Mouse (Mus musculus): Measurements from ENCODE around the gene Pou2f1. TPM values are rescaled to one million over a fixed set of nuclear protein-coding genes. Genes with fewer than 3 reads are reported as not detected.

The Pou2f1 gene
- polyA plus RNA-seq, 1 experiment from 2014 or later, result 35.0 TPM

DNA sequence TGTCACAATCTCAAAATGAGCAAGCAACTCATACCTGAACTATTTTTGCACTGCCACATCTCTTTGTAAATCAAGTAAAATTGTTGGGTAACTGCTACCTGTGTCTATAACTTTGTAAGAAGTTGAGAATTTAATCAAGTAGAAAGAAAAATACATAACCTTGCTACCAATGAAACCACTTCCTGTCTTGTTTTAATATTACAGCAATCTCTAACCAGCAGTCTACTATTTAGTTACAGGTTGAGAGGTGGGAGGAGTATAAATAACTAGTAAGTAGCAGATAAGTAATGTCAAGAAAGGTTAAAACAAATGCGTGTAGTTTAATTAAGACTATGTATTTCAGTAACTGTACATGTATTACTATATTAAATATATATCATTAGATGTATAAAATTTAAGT is 7.6 kb upstream of the Pou2f1 start:
- DNase-seq (ENCODE audit: low spot score), result no peak
- no peak overlapping the region for H3K4me3 ChIP-seq (ENCODE audit: low read depth, low read length)
- H3K36me3 ChIP-seq (ENCODE audit: control insufficient read depth, insufficient read depth, low read length), result no peaks in the 10 kb centered on the region
- H3K27me3 ChIP-seq (ENCODE audit: control insufficient read depth, insufficient read depth, low read length), result no peaks in the 10 kb centered on the region
- ATAC-seq (replicated peaks; ENCODE audit: low FRiP score), result no peak
- no peak overlapping the region for H3K27ac ChIP-seq (ENCODE audit: low read depth, low read length)
- H3K4me2 ChIP-seq (ENCODE audit: low read depth, low read length, severe bottlenecking), result no peak overlapping the region
- no peak overlapping the region for H3K9ac ChIP-seq (ENCODE audit: low read length)
- H3K4me1 ChIP-seq (replicated peaks; ENCODE audit: control insufficient read depth, insufficient read depth, low read length), result no peaks in the 10 kb centered on the region
- H3K9me3 ChIP-seq (ENCODE audit: control insufficient read depth, low read length), result no peaks in the 10 kb centered on the region
- 94% methylated on average over 1 of the region's 1 CpGs for WGBS

DNA sequence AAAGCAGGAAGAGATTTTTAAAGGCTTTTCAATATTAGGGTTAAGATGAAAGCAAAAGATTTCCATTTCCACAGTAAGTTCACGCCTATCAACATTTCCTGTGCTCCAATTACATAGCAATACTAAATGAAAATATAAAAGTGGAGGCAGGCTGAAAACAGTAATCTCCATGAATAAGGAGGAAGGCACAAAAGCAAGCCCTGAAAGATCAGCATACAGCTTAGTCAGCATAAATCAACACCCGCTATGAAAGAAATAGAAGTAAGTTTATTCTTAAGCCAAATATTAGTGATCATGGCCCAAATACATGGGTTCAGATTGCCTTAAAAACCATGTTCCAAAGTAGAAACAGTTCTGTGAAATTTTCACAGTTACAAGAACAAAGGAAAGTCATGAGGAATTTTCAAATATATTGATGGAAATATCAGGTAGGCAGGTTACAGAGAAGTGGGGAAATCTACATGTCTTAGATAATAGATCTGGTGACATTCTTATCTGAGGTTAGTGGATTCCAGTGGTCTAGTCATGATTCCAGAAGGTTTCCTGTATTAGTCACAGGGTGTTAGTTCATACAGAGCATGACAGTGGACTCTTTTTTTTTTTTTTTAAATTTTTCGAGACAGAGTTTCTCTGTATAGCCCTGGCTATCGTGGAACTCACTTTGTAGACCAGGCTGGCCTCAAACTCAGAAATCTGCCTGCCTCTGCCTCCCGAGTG is 6.3 kb upstream of the Pou2f1 start:
- Histone ChIP-seq H3K9me3 (ENCODE audit: control insufficient read depth, low read length) (no peaks in the 10 kb centered on the region), H3K27ac (ENCODE audit: low read depth, low read length) (no peak overlapping the region), H3K36me3 (ENCODE audit: control insufficient read depth, insufficient read depth, low read length) (no peaks in the 10 kb centered on the region), H3K4me2 (ENCODE audit: low read depth, low read length, severe bottlenecking) (no peak overlapping the region), H3K9ac (ENCODE audit: low read length) (no peak overlapping the region), H3K4me1 (replicated peaks; ENCODE audit: control insufficient read depth, insufficient read depth, low read length) (no peaks in the 10 kb centered on the region), H3K4me3 (ENCODE audit: low read depth, low read length) (no peak overlapping the region), H3K27me3 (ENCODE audit: control insufficient read depth, insufficient read depth, low read length) (no peaks in the 10 kb centered on the region)
- DNase-seq (ENCODE audit: low spot score), result no peak
- no peak for ATAC-seq (replicated peaks; ENCODE audit: low FRiP score)
- 86% methylated on average over 5 of the region's 5 CpGs for WGBS

DNA sequence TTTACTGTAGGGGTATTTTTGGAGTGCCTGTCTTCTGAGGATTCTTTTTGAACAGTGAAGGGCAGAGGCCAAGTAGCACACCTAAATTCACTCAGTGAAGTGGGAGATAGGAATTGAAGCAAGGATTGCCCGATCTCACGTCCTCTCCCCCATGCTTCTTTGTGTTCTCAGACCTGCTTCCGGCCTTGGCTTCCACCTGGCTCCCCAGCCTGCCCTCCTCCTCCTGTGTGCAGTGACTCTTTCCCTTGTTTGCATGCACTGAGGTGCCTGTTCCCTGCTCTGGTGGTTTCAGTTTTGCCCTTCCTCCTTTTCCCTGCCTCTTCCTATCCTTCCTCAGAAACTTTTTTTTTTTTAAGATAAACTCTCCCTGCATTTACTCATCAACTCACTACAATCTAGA is 4.5 kb upstream of the Pou2f1 start:
- Histone ChIP-seq H3K4me2 (ENCODE audit: low read depth, low read length, severe bottlenecking) (no peak overlapping the region), H3K9ac (ENCODE audit: low read length) (no peak overlapping the region), H3K27me3 (ENCODE audit: control insufficient read depth, insufficient read depth, low read length) (no peaks in the 10 kb centered on the region), H3K4me3 (ENCODE audit: low read depth, low read length) (no peak overlapping the region), H3K9me3 (ENCODE audit: control insufficient read depth, low read length) (no peaks in the 10 kb centered on the region), H3K4me1 (replicated peaks; ENCODE audit: control insufficient read depth, insufficient read depth, low read length) (no peaks in the 10 kb centered on the region), H3K36me3 (ENCODE audit: control insufficient read depth, insufficient read depth, low read length) (no peaks in the 10 kb centered on the region), H3K27ac (ENCODE audit: low read depth, low read length) (no peak overlapping the region)
- WGBS, result 79% methylated on average over 3 of the region's 3 CpGs
- DNase-seq (ENCODE audit: low spot score) (no peak), ATAC-seq (replicated peaks; ENCODE audit: low FRiP score) (no peak)

DNA sequence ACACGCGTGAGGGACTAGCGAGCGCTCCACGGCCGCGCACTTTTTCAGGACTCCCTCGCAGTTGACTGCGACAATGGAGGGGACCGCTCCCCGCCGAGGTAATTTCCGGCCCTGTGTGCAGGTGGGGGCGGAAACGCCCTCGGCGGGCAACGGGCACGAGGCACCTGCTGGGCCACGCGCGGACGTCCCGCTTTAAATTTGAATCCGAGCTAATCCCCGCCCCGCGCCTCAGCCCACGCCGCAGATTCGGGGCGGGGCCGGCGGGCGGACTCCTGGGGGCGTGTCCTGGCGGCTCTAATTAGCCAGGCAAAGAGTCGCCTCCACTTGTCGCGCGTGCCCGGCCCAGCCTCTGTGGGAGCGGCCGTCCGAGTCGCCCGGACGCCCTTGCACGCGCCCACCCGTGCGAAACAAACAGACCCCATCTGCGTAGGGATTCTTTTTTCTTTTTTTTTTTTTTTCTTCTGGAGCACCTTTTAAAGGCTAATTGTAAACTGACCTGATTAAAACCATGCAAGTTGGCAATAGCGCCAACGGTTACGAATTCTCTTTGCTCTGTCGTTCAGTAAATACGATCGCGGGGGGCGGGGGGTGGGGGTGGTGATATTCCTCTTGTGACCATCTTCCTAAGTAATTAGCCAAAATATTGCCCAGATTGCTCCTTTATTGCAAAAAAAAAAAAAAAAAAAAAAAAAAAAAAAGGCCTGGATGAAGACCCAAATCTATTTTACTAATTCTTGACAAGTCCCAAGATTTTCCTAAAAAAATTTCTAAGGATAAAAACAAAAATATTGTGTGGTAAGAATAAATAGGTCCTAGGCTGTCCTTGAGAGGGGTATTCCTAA is 924 bp upstream of the Pou2f1 start:
- Histone ChIP-seq H3K27me3 (ENCODE audit: control insufficient read depth, insufficient read depth, low read length) (no peaks in the 10 kb centered on the region), H3K9me3 (ENCODE audit: control insufficient read depth, low read length) (no peaks in the 10 kb centered on the region), H3K27ac (ENCODE audit: low read depth, low read length) (peak overlapping the region; percentile 86), H3K36me3 (ENCODE audit: control insufficient read depth, insufficient read depth, low read length) (no peaks in the 10 kb centered on the region), H3K4me2 (ENCODE audit: low read depth, low read length, severe bottlenecking) (peak overlapping the region; percentile 67), H3K4me3 (ENCODE audit: low read depth, low read length) (peak overlapping the region; percentile 60), H3K9ac (ENCODE audit: low read length) (peak overlapping the region; percentile 54), H3K4me1 (replicated peaks; ENCODE audit: control insufficient read depth, insufficient read depth, low read length) (peaks cover 11% of the 10 kb centered on the region; the same call in 1 of the 2 replicates)
- WGBS, result under 1% methylated on average over 59 of the region's 61 CpGs
- DNase-seq (ENCODE audit: low spot score), result peak; percentile 95
- peak; percentile 85 for ATAC-seq (replicated peaks; ENCODE audit: low FRiP score)

DNA sequence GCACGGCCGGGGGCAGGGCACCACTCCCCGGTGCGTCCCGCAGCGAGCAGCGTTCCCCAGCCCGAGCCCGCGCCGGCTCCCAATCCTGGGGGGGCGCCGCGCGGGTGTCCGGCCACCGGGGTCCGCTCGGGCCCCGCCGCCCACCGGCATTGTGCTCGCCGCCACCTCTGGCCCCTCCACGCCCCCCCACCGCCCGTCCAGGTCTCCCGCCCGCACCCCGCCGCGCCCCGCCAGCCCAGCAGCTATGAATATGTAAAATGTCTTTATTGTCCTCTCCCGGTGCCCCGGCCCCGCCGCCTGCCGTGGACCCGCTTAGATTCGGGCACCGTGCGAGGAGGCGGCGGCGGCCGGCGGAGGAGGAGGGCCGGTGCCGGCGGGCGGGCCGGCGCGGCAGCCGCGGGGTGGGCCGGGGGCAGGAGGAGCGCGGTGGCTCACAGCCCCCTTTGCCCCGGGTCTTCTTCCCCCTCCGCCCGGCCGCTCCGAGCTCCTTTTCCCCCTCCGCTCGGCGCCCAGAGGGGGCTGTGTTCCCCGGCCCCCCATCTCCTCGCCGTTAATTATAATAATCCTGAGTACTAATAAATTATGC is 481 bp downstream of the Pou2f1 start:
- Histone ChIP-seq H3K4me3 (ENCODE audit: low read depth, low read length) (peak overlapping the region; percentile 71), H3K4me2 (ENCODE audit: low read depth, low read length, severe bottlenecking) (peak overlapping the region; percentile 49), H3K9ac (ENCODE audit: low read length) (peak overlapping the region; percentile 98), H3K27ac (ENCODE audit: low read depth, low read length) (peak overlapping the region; percentile 89), H3K36me3 (ENCODE audit: control insufficient read depth, insufficient read depth, low read length) (no peaks in the 10 kb centered on the region), H3K9me3 (ENCODE audit: control insufficient read depth, low read length) (no peaks in the 10 kb centered on the region), H3K4me1 (replicated peaks; ENCODE audit: control insufficient read depth, insufficient read depth, low read length) (peaks cover 11% of the 10 kb centered on the region; the same call in 1 of the 2 replicates), H3K27me3 (ENCODE audit: control insufficient read depth, insufficient read depth, low read length) (no peaks in the 10 kb centered on the region)
- peak; percentile 42 for ATAC-seq (replicated peaks; ENCODE audit: low FRiP score)
- WGBS, result under 1% methylated on average over 44 of the region's 70 CpGs
- DNase-seq (ENCODE audit: low spot score), result peak; percentile 85

DNA sequence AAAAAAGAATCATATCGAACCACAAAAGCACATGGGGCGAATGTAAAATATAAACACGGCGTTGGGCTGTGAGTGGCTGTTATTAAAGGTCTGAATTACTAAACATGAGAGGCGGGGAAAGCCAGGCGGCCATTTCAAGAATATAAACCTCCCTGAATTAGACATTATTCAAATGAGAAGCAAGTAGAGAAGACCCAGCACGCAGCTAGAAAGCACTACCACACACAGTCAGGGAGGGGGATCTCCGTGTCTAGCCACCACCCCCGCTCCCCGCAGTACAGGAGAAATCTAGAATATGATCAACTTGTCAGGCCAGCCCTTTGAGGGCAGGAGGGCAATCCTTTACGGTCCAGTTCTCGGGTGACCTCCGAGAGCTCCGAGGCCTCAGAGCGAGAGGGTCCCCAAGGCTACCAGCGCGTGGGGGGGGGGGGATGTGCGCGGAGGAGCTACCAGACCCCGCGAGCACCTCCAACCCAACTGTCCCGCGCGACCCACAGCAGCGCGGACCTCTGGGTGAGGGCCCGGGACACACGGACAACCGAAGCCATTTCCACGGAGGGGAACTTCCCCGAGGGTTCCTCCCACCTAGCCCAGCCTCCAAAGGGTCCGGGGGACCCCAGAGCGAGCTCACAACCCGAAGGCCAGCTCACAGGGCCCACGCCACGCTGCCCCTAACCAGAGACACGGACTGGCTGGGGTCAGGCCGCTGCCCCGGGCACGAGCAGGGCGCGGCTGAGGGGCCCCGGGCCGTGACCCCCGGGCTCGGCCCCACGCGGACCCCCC is 1.2 kb downstream of the Pou2f1 start:
- Histone ChIP-seq H3K27ac (ENCODE audit: low read depth, low read length) (peak overlapping the region; percentile 89), H3K4me2 (ENCODE audit: low read depth, low read length, severe bottlenecking) (peak overlapping the region; percentile 49), H3K36me3 (ENCODE audit: control insufficient read depth, insufficient read depth, low read length) (no peaks in the 10 kb centered on the region), H3K9ac (ENCODE audit: low read length) (peak overlapping the region; percentile 98), H3K9me3 (ENCODE audit: control insufficient read depth, low read length) (no peaks in the 10 kb centered on the region), H3K4me1 (replicated peaks; ENCODE audit: control insufficient read depth, insufficient read depth, low read length) (peaks cover 11% of the 10 kb centered on the region; the same call in 1 of the 2 replicates), H3K4me3 (ENCODE audit: low read depth, low read length) (peak overlapping the region; percentile 71), H3K27me3 (ENCODE audit: control insufficient read depth, insufficient read depth, low read length) (no peaks in the 10 kb centered on the region)
- WGBS, result under 1% methylated on average over 41 of the region's 48 CpGs
- DNase-seq (ENCODE audit: low spot score) (peak; percentile 76), ATAC-seq (replicated peaks; ENCODE audit: low FRiP score) (peak; percentile 2; the same call in 1 of the 2 replicates)

DNA sequence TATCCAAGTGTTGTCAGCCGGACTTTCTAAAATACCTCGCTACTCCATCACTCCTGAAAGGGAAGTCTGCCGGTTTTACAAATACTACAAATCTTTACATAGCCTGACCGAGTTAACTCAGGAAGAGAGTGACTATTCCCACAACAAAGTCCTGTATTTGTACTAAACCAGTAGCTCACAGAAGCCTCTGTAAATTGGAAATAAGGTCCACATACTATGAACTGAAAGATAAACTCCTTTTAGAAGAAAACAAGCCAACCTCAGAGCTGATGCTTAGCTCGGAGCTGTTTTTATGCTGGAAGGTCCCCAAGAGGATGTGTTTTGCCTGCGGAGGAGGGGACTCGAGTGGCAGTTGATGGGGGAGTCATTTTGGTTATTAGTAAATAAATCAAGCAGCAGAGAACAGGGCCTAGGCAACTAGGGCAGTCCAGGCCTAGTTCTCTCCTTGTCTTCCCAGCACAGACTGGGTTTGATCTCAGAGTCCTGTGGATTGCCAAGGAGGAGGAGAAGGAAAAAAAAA is 1.8 kb downstream of the Pou2f1 start:
- no peak for ATAC-seq (replicated peaks; ENCODE audit: low FRiP score)
- 7% methylated on average over 7 of the region's 7 CpGs for WGBS
- DNase-seq (ENCODE audit: low spot score), result no peak
- Histone ChIP-seq H3K4me3 (ENCODE audit: low read depth, low read length) (peak overlapping the region; percentile 71), H3K9me3 (ENCODE audit: control insufficient read depth, low read length) (no peaks in the 10 kb centered on the region), H3K36me3 (ENCODE audit: control insufficient read depth, insufficient read depth, low read length) (no peaks in the 10 kb centered on the region), H3K9ac (ENCODE audit: low read length) (peak overlapping the region; percentile 98), H3K27ac (ENCODE audit: low read depth, low read length) (peak overlapping the region; percentile 89; the same call in 1 of the 2 replicates), H3K4me2 (ENCODE audit: low read depth, low read length, severe bottlenecking) (peak overlapping the region; percentile 49), H3K4me1 (replicated peaks; ENCODE audit: control insufficient read depth, insufficient read depth, low read length) (peaks cover 11% of the 10 kb centered on the region; the same call in 1 of the 2 replicates), H3K27me3 (ENCODE audit: control insufficient read depth, insufficient read depth, low read length) (no peaks in the 10 kb centered on the region)

DNA sequence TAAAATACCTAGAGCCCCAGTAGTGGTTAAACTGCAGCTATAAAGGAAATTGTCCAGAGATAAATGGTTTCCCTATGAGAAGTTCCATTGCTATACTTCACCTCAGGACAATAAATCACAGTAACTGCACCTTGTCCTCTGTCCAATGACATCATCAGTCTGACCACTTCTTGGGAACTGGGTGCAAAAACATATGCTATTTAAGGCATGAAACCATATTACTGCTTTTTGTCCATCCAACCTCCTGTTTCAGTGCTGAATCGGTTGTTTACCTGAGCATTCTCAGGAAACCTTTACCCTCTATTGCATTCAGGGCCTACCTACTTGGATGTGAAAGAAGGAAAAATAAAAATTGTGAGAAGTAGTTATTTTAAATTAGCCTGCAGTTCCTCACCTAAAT is 2.8 kb downstream of the Pou2f1 start:
- no peaks in the 10 kb centered on the region for H3K27me3 ChIP-seq (ENCODE audit: control insufficient read depth, insufficient read depth, low read length)
- no peaks in the 10 kb centered on the region for H3K9me3 ChIP-seq (ENCODE audit: control insufficient read depth, low read length)
- WGBS, result 77% methylated on average over 1 of the region's 1 CpGs
- no peak overlapping the region for H3K27ac ChIP-seq (ENCODE audit: low read depth, low read length)
- H3K4me1 ChIP-seq (replicated peaks; ENCODE audit: control insufficient read depth, insufficient read depth, low read length), result peaks cover 11% of the 10 kb centered on the region; the same call in 1 of the 2 replicates
- H3K36me3 ChIP-seq (ENCODE audit: control insufficient read depth, insufficient read depth, low read length), result no peaks in the 10 kb centered on the region
- H3K9ac ChIP-seq (ENCODE audit: low read length), result no peak overlapping the region
- DNase-seq (ENCODE audit: low spot score) (no peak), ATAC-seq (replicated peaks; ENCODE audit: low FRiP score) (no peak)
- no peak overlapping the region for H3K4me2 ChIP-seq (ENCODE audit: low read depth, low read length, severe bottlenecking)
- H3K4me3 ChIP-seq (ENCODE audit: low read depth, low read length), result no peak overlapping the region

Data from forebrain, embryonic 11.5 days (tissue).